Mouse (Mus musculus): ENCODE measurements around the gene Adipor2. TPM values are rescaled to one million over a fixed set of nuclear protein-coding genes. Genes with fewer than 3 reads are reported as not detected.
A peak's percentile ranks its signal among the peaks of the same experiment; 100 is the strongest.

Gene Adipor2
- polyA plus RNA-seq, 1 experiment, result 111 TPM

DNA sequence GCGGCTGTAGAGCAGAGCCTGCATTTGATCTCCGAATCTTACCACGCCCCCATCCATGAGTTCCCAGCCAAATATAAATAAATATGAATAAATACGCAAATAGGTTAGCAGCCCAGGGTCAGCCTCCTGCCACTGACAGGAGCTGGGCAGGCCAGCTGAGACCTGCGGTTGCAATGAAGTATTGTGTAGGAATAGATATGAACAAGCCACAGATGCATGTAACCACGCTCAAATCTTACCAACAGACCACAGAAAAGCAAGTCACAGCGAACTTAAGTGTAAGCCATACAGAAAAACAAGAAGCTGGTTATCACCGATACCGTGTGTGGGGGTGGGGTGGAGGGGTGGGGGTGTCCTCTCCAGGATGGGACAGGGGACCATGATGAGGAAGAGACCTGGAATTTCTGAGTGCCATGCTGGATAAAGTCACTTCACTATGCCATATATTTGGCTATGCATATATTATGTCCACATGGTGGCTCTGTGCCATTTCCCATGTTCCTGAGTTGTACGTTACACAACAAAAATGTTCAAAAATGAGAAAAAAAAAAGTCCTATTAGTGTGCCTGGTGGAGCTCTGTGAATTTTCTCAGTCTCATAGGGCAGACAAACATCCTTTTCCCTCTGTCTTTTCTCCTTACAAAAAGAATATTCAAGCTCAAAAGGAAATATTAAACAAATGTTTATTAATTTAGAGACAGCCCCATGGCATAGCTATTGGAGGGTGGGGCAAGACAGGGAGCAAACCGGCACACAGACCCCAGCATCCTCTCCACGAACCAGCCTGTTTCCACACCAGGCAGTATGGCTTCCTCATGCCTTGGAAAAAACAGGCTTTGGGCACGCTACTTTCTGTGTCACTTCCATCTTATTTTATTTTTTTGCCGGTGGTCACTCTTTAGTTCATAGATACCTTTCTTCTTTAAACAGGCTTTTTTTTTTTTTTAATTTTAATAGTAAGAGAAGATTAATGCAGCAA, 33.8 kb upstream of the Adipor2 start:
- H3K9ac ChIP-seq (ENCODE audit: low read depth, poor library complexity, severe bottlenecking), result no peak overlapping the region
- H3K4me1 ChIP-seq (ENCODE audit: control insufficient read depth, insufficient read depth, low read length), result peaks cover 7% of the 10 kb centered on the region
- H3K36me3 ChIP-seq (ENCODE audit: control insufficient read depth, insufficient read depth, low read length, poor library complexity, severe bottlenecking), result no peaks in the 10 kb centered on the region
- TF ChIP-seq CTCF (IDR thresholded peaks at IDR 0.05; ENCODE audit: low read depth, low read length), result no peak
- TF ChIP-seq POLR2A (IDR thresholded peaks at IDR 0.05; ENCODE audit: insufficient read depth, low read length), result no peak
- TF ChIP-seq EP300 (IDR thresholded peaks at IDR 0.05; ENCODE audit: insufficient read depth, low read depth, low read length), result no peak
- no peaks in the 10 kb centered on the region for H3K9me3 ChIP-seq (replicated peaks; ENCODE audit: control insufficient read depth, insufficient read depth, low read length, poor library complexity, severe bottlenecking)
- H3K4me3 ChIP-seq (ENCODE audit: low read depth, low read length), result no peak overlapping the region
- no peak overlapping the region for H3K27ac ChIP-seq (ENCODE audit: insufficient read depth, low read length)
- H3K27me3 ChIP-seq (ENCODE audit: control insufficient read depth, insufficient read depth, low read length, poor library complexity, severe bottlenecking), result no peaks in the 10 kb centered on the region

DNA sequence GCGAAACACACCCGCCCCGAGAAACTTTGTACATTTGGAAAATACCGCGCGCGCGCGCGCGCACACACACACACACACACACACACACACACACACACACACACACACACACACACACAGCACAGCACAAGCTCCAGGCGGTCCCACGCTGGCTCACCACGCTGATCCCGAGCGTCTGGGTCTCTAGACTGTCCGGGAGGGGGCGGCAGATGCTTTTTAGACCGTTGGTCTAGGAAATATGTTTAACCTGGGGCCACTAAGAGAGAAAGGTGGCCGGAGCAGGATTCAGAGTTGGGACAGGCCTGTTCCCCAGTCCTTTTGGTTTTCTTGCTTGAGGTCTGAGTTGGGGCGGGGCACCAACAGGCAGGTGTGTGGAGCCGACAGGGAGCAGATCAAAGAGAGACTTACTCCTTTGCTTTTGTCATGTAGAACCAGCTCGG, 31.6 kb upstream of the Adipor2 start:
- Histone ChIP-seq H3K27me3 (ENCODE audit: control insufficient read depth, insufficient read depth, low read length, poor library complexity, severe bottlenecking) (no peaks in the 10 kb centered on the region), H3K9me3 (replicated peaks; ENCODE audit: control insufficient read depth, insufficient read depth, low read length, poor library complexity, severe bottlenecking) (no peaks in the 10 kb centered on the region), H3K27ac (ENCODE audit: insufficient read depth, low read length) (peak overlapping the region; percentile 22; the same call in 1 of the 2 replicates), H3K4me1 (ENCODE audit: control insufficient read depth, insufficient read depth, low read length) (peaks cover 7% of the 10 kb centered on the region), H3K36me3 (ENCODE audit: control insufficient read depth, insufficient read depth, low read length, poor library complexity, severe bottlenecking) (no peaks in the 10 kb centered on the region), H3K9ac (ENCODE audit: low read depth, poor library complexity, severe bottlenecking) (peak overlapping the region; percentile 26), H3K4me3 (ENCODE audit: low read depth, low read length) (peak overlapping the region; percentile 10)
- TF ChIP-seq EP300 (IDR thresholded peaks at IDR 0.05; ENCODE audit: insufficient read depth, low read depth, low read length) (peak; percentile 67), POLR2A (IDR thresholded peaks at IDR 0.05; ENCODE audit: insufficient read depth, low read length) (no peak), CTCF (IDR thresholded peaks at IDR 0.05; ENCODE audit: low read depth, low read length) (peak; percentile 3)

DNA sequence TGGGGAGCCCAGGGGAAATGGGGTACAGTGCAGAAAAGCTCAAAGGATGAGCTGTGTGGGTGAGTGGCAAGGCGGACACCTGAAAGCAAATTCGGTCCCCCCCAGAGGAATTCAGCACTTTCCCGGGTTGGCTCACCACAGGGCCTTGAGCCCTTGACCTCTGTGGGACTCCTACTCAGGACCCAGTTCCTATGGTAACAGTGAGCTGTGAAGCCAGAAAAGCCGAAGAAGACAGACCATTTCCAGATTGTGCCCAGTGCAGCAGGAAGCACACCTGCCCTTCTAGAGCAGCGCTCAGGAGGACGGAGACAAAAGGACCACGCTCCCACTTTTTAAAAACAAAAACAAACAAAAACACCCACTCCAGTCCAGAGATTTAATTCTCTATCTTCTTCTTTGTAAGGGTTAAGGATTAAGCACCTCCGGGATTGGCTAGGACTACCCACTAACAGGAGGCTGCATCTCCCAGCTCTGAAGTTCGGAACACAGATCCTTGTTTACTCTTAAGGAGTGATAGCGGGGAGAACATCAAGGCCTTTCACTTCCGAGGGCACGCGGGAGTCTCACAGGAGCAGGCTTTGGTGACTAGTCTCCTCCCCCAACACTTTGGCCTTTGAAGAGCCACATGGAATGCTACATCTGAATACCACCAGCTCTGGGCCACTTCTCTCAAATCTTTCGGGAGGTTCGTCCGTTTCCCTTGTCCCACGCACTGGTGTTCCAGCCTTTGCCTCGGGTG, 31.0 kb upstream of the Adipor2 start:
- H3K9ac ChIP-seq (ENCODE audit: low read depth, poor library complexity, severe bottlenecking), result peak overlapping the region; percentile 26
- H3K4me1 ChIP-seq (ENCODE audit: control insufficient read depth, insufficient read depth, low read length), result peaks cover 7% of the 10 kb centered on the region
- peak overlapping the region; percentile 22; the same call in 1 of the 2 replicates for H3K27ac ChIP-seq (ENCODE audit: insufficient read depth, low read length)

GRCm38 (mm10) chr6:119445671-119446607, 28.4 kb upstream of the Adipor2 start:
- Histone ChIP-seq H3K4me3 (ENCODE audit: low read depth, low read length) (no peak overlapping the region), H3K27me3 (ENCODE audit: control insufficient read depth, insufficient read depth, low read length, poor library complexity, severe bottlenecking) (no peaks in the 10 kb centered on the region), H3K9me3 (replicated peaks; ENCODE audit: control insufficient read depth, insufficient read depth, low read length, poor library complexity, severe bottlenecking) (no peaks in the 10 kb centered on the region), H3K36me3 (ENCODE audit: control insufficient read depth, insufficient read depth, low read length, poor library complexity, severe bottlenecking) (no peaks in the 10 kb centered on the region), H3K4me1 (ENCODE audit: control insufficient read depth, insufficient read depth, low read length) (peaks cover 7% of the 10 kb centered on the region), H3K27ac (ENCODE audit: insufficient read depth, low read length) (no peak overlapping the region), H3K9ac (ENCODE audit: low read depth, poor library complexity, severe bottlenecking) (no peak overlapping the region)
- TF ChIP-seq EP300 (IDR thresholded peaks at IDR 0.05; ENCODE audit: insufficient read depth, low read depth, low read length), result no peak
- TF ChIP-seq POLR2A (IDR thresholded peaks at IDR 0.05; ENCODE audit: insufficient read depth, low read length), result no peak
- TF ChIP-seq CTCF (IDR thresholded peaks at IDR 0.05; ENCODE audit: low read depth, low read length), result no peak

More for the DNA sequence above, 31.0 kb upstream of the Adipor2 start:
- Histone ChIP-seq H3K27me3 (ENCODE audit: control insufficient read depth, insufficient read depth, low read length, poor library complexity, severe bottlenecking) (no peaks in the 10 kb centered on the region), H3K4me3 (ENCODE audit: low read depth, low read length) (peak overlapping the region; percentile 10), H3K36me3 (ENCODE audit: control insufficient read depth, insufficient read depth, low read length, poor library complexity, severe bottlenecking) (no peaks in the 10 kb centered on the region), H3K9me3 (replicated peaks; ENCODE audit: control insufficient read depth, insufficient read depth, low read length, poor library complexity, severe bottlenecking) (no peaks in the 10 kb centered on the region)
- TF ChIP-seq CTCF (IDR thresholded peaks at IDR 0.05; ENCODE audit: low read depth, low read length) (no peak), POLR2A (IDR thresholded peaks at IDR 0.05; ENCODE audit: insufficient read depth, low read length) (no peak), EP300 (IDR thresholded peaks at IDR 0.05; ENCODE audit: insufficient read depth, low read depth, low read length) (no peak)
